Mouse (Mus musculus) intestine, postnatal 0 days (tissue): ENCODE measurements at regions not wholly inside any gene's neighbourhood (a gene's known extent, or its start where the extent isn't known, plus 50 kb on each side); places are given as distances from the start of the nearest gene placed in this dataset.

Experiments
- ATAC-seq: fragments of 200-750 bp; cut with Nextera tagmentation; 2 replicates; pipeline ENCODE4 v1.8.0; 2017; ENCODE audit warnings: mild to moderate bottlenecking, moderate TSS enrichment, moderate library complexity
- H3K27ac ChIP-seq: fragments of 300-500 bp; sonication (generic); 2 replicates; pipeline ENCODE4 v1.5.1; 2014; ENCODE audit warnings: mild to moderate bottlenecking, low read depth, low read length, moderate library complexity
- H3K27me3 ChIP-seq: fragments of 300-500 bp; sonication (generic); replicated peaks from 2 replicates; pipeline ENCODE4 v1.6.1; 2014; ENCODE audit warnings: low read length, mixed read lengths; ENCODE audit not compliant: control insufficient read depth, insufficient read depth
- H3K36me3 ChIP-seq: fragments of 300-500 bp; sonication (generic); 2 replicates; pipeline ENCODE4 v1.6.1; 2014; ENCODE audit warnings: mild to moderate bottlenecking, moderate library complexity; ENCODE audit not compliant: control insufficient read depth, insufficient read depth
- H3K4me1 ChIP-seq: fragments of 300-500 bp; sonication (generic); replicated peaks from 2 replicates; pipeline ENCODE4 v1.6.1; 2014; ENCODE audit warnings: antibody characterized with exemption, low read length, mixed read lengths; ENCODE audit not compliant: control insufficient read depth, insufficient read depth
- H3K4me2 ChIP-seq: fragments of 300-500 bp; sonication (generic); replicated peaks from 2 replicates; pipeline ENCODE4 v1.6.1; 2014; ENCODE audit warnings: low read depth, mild to moderate bottlenecking, moderate library complexity
- H3K4me3 ChIP-seq: fragments of 300-500 bp; sonication (generic); 2 replicates; pipeline ENCODE4 v1.5.1; 2014; ENCODE audit warnings: low read depth, low read length
- H3K9ac ChIP-seq: fragments of 300-500 bp; sonication (generic); 2 replicates; pipeline ENCODE4 v1.6.1; 2014; ENCODE audit warnings: mild to moderate bottlenecking, low read depth, low read length
- H3K9me3 ChIP-seq: fragments of 300-500 bp; sonication (generic); 2 replicates; pipeline ENCODE4 v1.6.1; 2016; ENCODE audit warnings: mixed run types; ENCODE audit not compliant: control insufficient read depth
- CTCF ChIP-seq: sonication (generic); IDR thresholded peaks from 2 replicates; pipeline ENCODE4 v1.5.1; 2016; ENCODE audit warnings: low read depth, mild to moderate bottlenecking, control low read depth, antibody characterized with exemption, moderate library complexity
- WGBS: fragments of 180-500 bp; shearing (Covaris S2); extraction: QIAGEN DNeasy Blood & Tissue Kit; methylation state at CpG from one replicate; pipeline ENCODE4 v1.1.7; 2014; 5-methylcytosine and 5-hydroxymethylcytosine counted together

- ATAC-seq = no peak
- no peak overlapping the region for H3K9ac ChIP-seq
Observed at GRCm38 (mm10) chr14:18511094-18511493, 179.4 kb upstream of the Ube2e1 start.

GRCm38 (mm10) chr14:18508359-18508647 lies 176.6 kb upstream of the Ube2e1 start:
- no peak for ATAC-seq
- H3K4me2 ChIP-seq = no peak overlapping the region
- 80% methylated on average over 1 of the region's 1 CpGs for WGBS

More at GRCm38 (mm10) chr14:18511094-18511493, 179.4 kb upstream of the Ube2e1 start:
- Histone ChIP-seq H3K27ac (no peak overlapping the region), H3K27me3 (no peaks in the 10 kb centered on the region), H3K4me1 (no peaks in the 10 kb centered on the region), H3K4me3 (no peak overlapping the region), H3K36me3 (no peaks in the 10 kb centered on the region), H3K4me2 (no peak overlapping the region), H3K9me3 (no peaks in the 10 kb centered on the region)
- TF ChIP-seq CTCF = peak; percentile 63

GRCm38 (mm10) chr14:18507582-18508358 lies 176.1 kb upstream of the Ube2e1 start:
- Histone ChIP-seq H3K4me1 (no peaks in the 10 kb centered on the region), H3K27ac (no peak overlapping the region), H3K27me3 (no peaks in the 10 kb centered on the region), H3K4me2 (no peak overlapping the region), H3K9ac (no peak overlapping the region), H3K36me3 (no peaks in the 10 kb centered on the region), H3K9me3 (no peaks in the 10 kb centered on the region), H3K4me3 (no peak overlapping the region)
- WGBS = 63% methylated on average over 3 of the region's 3 CpGs
- ATAC-seq = no peak
- TF ChIP-seq CTCF = no peak

More at GRCm38 (mm10) chr14:18508359-18508647, 176.6 kb upstream of the Ube2e1 start:
- H3K4me3 ChIP-seq = no peak overlapping the region
- TF ChIP-seq CTCF = no peak
- H3K36me3 ChIP-seq = no peaks in the 10 kb centered on the region
- no peaks in the 10 kb centered on the region for H3K9me3 ChIP-seq
- H3K27me3 ChIP-seq = no peaks in the 10 kb centered on the region
- no peaks in the 10 kb centered on the region for H3K4me1 ChIP-seq
- H3K9ac ChIP-seq = no peak overlapping the region
- no peak overlapping the region for H3K27ac ChIP-seq

GRCm38 (mm10) chr14:18506168-18506567 lies 174.5 kb upstream of the Ube2e1 start:
- H3K4me2 ChIP-seq = no peak overlapping the region
- H3K9me3 ChIP-seq = no peaks in the 10 kb centered on the region
- H3K27ac ChIP-seq = no peak overlapping the region
- TF ChIP-seq CTCF = peak; percentile 67
- H3K4me3 ChIP-seq = no peak overlapping the region
- no peak overlapping the region for H3K9ac ChIP-seq
- WGBS = 69% methylated on average over 4 of the region's 4 CpGs
- H3K27me3 ChIP-seq = no peaks in the 10 kb centered on the region
- no peaks in the 10 kb centered on the region for H3K36me3 ChIP-seq
- no peaks in the 10 kb centered on the region for H3K4me1 ChIP-seq
- no peak for ATAC-seq

- Histone ChIP-seq H3K27me3 (no peaks in the 10 kb centered on the region), H3K4me2 (no peak overlapping the region), H3K9ac (no peak overlapping the region), H3K9me3 (no peaks in the 10 kb centered on the region), H3K4me1 (no peaks in the 10 kb centered on the region), H3K36me3 (no peaks in the 10 kb centered on the region), H3K4me3 (no peak overlapping the region), H3K27ac (no peak overlapping the region)
- no peak for TF ChIP-seq CTCF
- no peak for ATAC-seq
Observed at GRCm38 (mm10) chr14:18500249-18500832, 168.7 kb upstream of the Ube2e1 start.

- WGBS = 97% methylated on average over 1 of the region's 1 CpGs
- no peaks in the 10 kb centered on the region for H3K4me1 ChIP-seq
- no peaks in the 10 kb centered on the region for H3K36me3 ChIP-seq
- ATAC-seq = no peak
- H3K9me3 ChIP-seq = no peaks in the 10 kb centered on the region
- no peak for TF ChIP-seq CTCF
- H3K27me3 ChIP-seq = no peaks in the 10 kb centered on the region
- H3K9ac ChIP-seq = no peak overlapping the region
- H3K27ac ChIP-seq = no peak overlapping the region
- no peak overlapping the region for H3K4me3 ChIP-seq
- no peak overlapping the region for H3K4me2 ChIP-seq
Observed at GRCm38 (mm10) chr14:18494048-18494447, 162.4 kb upstream of the Ube2e1 start.
